Mouse (Mus musculus): ENCODE results near the gene Col6a2. TPM values are rescaled to one million over a fixed set of nuclear protein-coding genes. Genes with fewer than 3 reads are reported as not detected.

Col6a2 gene
- polyA plus RNA-seq, 1 experiment = 0.39 TPM

DNA sequence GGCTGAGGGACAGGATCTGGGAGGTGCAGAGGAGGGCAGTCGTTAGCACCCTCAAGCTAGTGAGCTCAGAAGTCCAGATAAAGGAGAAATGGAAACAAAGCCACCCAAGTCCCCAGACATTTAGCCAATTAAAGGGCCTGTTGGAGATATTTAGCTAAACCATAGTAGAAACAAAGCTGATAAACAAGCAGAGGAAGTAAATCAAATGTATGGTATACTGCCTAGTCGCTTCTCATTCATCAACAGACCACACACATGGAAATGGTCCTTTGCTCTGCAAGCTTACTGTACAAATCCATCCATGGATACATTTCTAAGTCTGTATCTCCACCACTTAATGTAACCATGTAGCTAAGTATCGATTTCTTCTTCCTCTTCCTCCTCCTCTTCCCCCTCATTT, 24.0 kb upstream of the Col6a2 start:
- TF ChIP-seq USF1 (IDR thresholded peaks at IDR 0.05; ENCODE audit: low read depth) (no peak), MAX (IDR thresholded peaks at IDR 0.05) (no peak)
- H3K4me3 ChIP-seq (ENCODE audit: insufficient read depth, poor library complexity, severe bottlenecking) = no peak overlapping the region
- no peak overlapping the region for H3ac ChIP-seq (ENCODE audit: control insufficient read depth, insufficient read length, low read depth)
- no peaks in the 10 kb centered on the region for H3K36me3 ChIP-seq (ENCODE audit: control insufficient read depth, insufficient read depth)
- no peaks in the 10 kb centered on the region for H3K27me3 ChIP-seq (ENCODE audit: control insufficient read depth, insufficient read depth, insufficient read length)
- H3K79me2 ChIP-seq (ENCODE audit: control insufficient read depth, insufficient read depth) = no peaks in the 10 kb centered on the region
- H3K79me3 ChIP-seq (ENCODE audit: low read depth) = no peaks in the 10 kb centered on the region

DNA sequence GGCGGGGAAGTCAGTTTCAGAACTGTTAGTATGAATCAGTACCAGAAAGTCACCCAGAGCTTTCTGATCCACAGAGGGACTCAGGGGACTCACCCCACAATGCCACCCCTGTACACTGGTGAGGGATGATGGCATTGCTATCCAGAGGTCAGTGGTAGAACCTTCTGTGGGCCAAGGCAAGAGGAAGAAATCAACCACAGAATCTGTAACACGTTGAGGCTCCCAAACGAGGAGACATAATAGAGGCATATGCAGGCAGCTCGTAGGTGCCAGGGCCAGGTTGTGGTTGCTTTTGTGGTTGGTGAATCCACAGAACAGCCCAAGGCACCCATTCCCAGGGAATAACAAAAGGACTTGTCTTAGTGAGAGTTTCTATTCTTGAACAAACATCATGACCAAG, 22.3 kb upstream of the Col6a2 start:
- Histone ChIP-seq H3K27me3 (ENCODE audit: control insufficient read depth, insufficient read depth, insufficient read length) (no peaks in the 10 kb centered on the region), H3K36me3 (ENCODE audit: control insufficient read depth, insufficient read depth) (no peaks in the 10 kb centered on the region), H3K79me3 (ENCODE audit: low read depth) (no peaks in the 10 kb centered on the region), H3K79me2 (ENCODE audit: control insufficient read depth, insufficient read depth) (no peaks in the 10 kb centered on the region), H3K4me3 (ENCODE audit: insufficient read depth, poor library complexity, severe bottlenecking) (no peak overlapping the region), H3ac (ENCODE audit: control insufficient read depth, insufficient read length, low read depth) (no peak overlapping the region)
- TF ChIP-seq CTCF (IDR thresholded peaks at IDR 0.05; ENCODE audit: control insufficient read depth, insufficient read depth, insufficient read length) (no peak), USF1 (IDR thresholded peaks at IDR 0.05; ENCODE audit: low read depth) (no peak), MYOD1 (IDR thresholded peaks at IDR 0.05; ENCODE audit: control insufficient read depth, insufficient read length, low read depth) (no peak), MYOG (IDR thresholded peaks at IDR 0.05; ENCODE audit: control insufficient read depth, extremely low read depth, insufficient read length) (no peak), MAX (IDR thresholded peaks at IDR 0.05) (no peak), FOSL1 (IDR thresholded peaks at IDR 0.05; ENCODE audit: insufficient read depth, low read length, poor library complexity, severe bottlenecking) (no peak), CEBPB (IDR thresholded peaks at IDR 0.05; ENCODE audit: low read depth) (no peak)

DNA sequence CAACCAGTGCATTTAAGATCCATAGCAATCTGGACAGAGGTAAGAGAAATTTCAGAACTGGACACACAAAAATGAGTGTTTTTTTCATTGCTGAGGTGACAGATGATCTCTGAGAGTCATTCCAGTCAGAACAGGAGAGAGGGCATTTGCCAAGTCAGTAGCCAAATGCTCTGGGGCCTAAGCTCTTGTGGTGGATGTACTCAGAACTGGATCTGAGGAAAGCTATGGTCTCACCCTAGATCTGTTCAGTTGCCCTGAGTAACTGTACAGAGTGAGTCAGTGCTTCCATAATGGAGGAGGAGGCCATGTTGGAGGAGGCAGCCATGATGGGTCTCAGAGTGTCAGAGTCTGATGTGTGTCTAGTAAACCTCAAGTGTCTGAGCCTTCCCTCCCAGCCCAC, 21.6 kb upstream of the Col6a2 start:
- no peaks in the 10 kb centered on the region for H3K79me2 ChIP-seq (ENCODE audit: control insufficient read depth, insufficient read depth)
- H3K79me3 ChIP-seq (ENCODE audit: low read depth) = no peaks in the 10 kb centered on the region
- TF ChIP-seq MYOD1 (IDR thresholded peaks at IDR 0.05; ENCODE audit: control insufficient read depth, insufficient read length, low read depth) (no peak), MYOG (IDR thresholded peaks at IDR 0.05; ENCODE audit: control insufficient read depth, extremely low read depth, insufficient read length) (no peak), USF1 (IDR thresholded peaks at IDR 0.05; ENCODE audit: low read depth) (no peak), CTCF (IDR thresholded peaks at IDR 0.05; ENCODE audit: control insufficient read depth, insufficient read depth, insufficient read length) (no peak), CEBPB (IDR thresholded peaks at IDR 0.05; ENCODE audit: low read depth) (no peak), MAX (IDR thresholded peaks at IDR 0.05) (no peak), FOSL1 (IDR thresholded peaks at IDR 0.05; ENCODE audit: insufficient read depth, low read length, poor library complexity, severe bottlenecking) (no peak)
- H3K36me3 ChIP-seq (ENCODE audit: control insufficient read depth, insufficient read depth) = no peaks in the 10 kb centered on the region
- H3ac ChIP-seq (ENCODE audit: control insufficient read depth, insufficient read length, low read depth) = no peak overlapping the region
- H3K27me3 ChIP-seq (ENCODE audit: control insufficient read depth, insufficient read depth, insufficient read length) = no peaks in the 10 kb centered on the region
- no peak overlapping the region for H3K4me3 ChIP-seq (ENCODE audit: insufficient read depth, poor library complexity, severe bottlenecking)

DNA sequence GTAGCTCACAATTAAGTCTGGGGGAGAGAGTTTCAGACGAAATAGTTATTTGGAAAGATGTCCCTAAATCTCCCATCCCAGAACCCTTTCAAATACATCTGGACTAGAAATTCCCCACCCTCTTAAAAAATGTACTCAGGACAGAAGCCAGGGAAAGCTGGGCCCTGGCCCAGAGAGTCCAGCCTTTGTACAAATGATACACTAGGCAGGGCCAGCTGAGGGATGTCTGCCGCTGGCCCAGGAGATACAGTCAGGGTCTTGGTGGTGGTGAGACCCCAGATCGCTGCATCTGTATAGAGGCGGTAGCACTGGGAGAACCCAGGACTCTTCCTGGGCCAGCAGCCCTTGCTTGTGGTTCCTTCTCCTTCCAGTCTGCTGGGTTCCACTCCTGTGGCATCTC, 20.6 kb upstream of the Col6a2 start:
- H3K79me2 ChIP-seq (ENCODE audit: control insufficient read depth, insufficient read depth) = no peaks in the 10 kb centered on the region
- H3K79me3 ChIP-seq (ENCODE audit: low read depth) = no peaks in the 10 kb centered on the region
- H3K36me3 ChIP-seq (ENCODE audit: control insufficient read depth, insufficient read depth) = no peaks in the 10 kb centered on the region
- H3ac ChIP-seq (ENCODE audit: control insufficient read depth, insufficient read length, low read depth) = no peak overlapping the region
- H3K27me3 ChIP-seq (ENCODE audit: control insufficient read depth, insufficient read depth, insufficient read length) = no peaks in the 10 kb centered on the region
- TF ChIP-seq MYOD1 (IDR thresholded peaks at IDR 0.05; ENCODE audit: control insufficient read depth, insufficient read length, low read depth) (no peak), MAX (IDR thresholded peaks at IDR 0.05) (no peak)
- H3K4me3 ChIP-seq (ENCODE audit: insufficient read depth, poor library complexity, severe bottlenecking) = no peak overlapping the region

DNA sequence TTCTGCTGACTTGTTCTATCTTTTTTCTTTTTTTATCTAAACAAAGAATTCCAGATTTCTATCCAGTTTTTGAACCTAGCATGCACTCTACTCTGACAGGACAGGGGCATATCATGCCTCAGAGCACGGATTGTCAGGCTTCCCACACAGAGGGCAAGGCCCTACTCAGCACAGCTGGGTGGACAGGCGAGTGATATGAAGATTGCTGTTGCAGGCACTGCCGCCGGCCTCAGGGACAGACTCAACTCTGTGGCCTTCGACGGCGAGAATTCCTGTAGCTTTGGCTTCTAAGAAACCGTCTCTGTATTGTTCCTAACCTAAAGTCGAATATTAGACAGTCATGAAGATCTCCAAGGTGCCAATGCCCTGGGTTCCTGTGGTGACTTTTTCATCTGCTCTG, 20.0 kb upstream of the Col6a2 start:
- no peaks in the 10 kb centered on the region for H3K79me2 ChIP-seq (ENCODE audit: control insufficient read depth, insufficient read depth)
- H3ac ChIP-seq (ENCODE audit: control insufficient read depth, insufficient read length, low read depth) = no peak overlapping the region
- no peak overlapping the region for H3K4me3 ChIP-seq (ENCODE audit: insufficient read depth, poor library complexity, severe bottlenecking)
- H3K27me3 ChIP-seq (ENCODE audit: control insufficient read depth, insufficient read depth, insufficient read length) = no peaks in the 10 kb centered on the region
- TF ChIP-seq CTCF (IDR thresholded peaks at IDR 0.05; ENCODE audit: control insufficient read depth, insufficient read depth, insufficient read length) = no peak
- no peak for TF ChIP-seq MYOG (IDR thresholded peaks at IDR 0.05; ENCODE audit: control insufficient read depth, extremely low read depth, insufficient read length)
- no peak for TF ChIP-seq MYOD1 (IDR thresholded peaks at IDR 0.05; ENCODE audit: control insufficient read depth, insufficient read length, low read depth)
- TF ChIP-seq MAX (IDR thresholded peaks at IDR 0.05) = no peak
- no peak for TF ChIP-seq FOSL1 (IDR thresholded peaks at IDR 0.05; ENCODE audit: insufficient read depth, low read length, poor library complexity, severe bottlenecking)
- no peak for TF ChIP-seq USF1 (IDR thresholded peaks at IDR 0.05; ENCODE audit: low read depth)
- TF ChIP-seq CEBPB (IDR thresholded peaks at IDR 0.05; ENCODE audit: low read depth) = no peak
- no peaks in the 10 kb centered on the region for H3K79me3 ChIP-seq (ENCODE audit: low read depth)
- no peaks in the 10 kb centered on the region for H3K36me3 ChIP-seq (ENCODE audit: control insufficient read depth, insufficient read depth)

DNA sequence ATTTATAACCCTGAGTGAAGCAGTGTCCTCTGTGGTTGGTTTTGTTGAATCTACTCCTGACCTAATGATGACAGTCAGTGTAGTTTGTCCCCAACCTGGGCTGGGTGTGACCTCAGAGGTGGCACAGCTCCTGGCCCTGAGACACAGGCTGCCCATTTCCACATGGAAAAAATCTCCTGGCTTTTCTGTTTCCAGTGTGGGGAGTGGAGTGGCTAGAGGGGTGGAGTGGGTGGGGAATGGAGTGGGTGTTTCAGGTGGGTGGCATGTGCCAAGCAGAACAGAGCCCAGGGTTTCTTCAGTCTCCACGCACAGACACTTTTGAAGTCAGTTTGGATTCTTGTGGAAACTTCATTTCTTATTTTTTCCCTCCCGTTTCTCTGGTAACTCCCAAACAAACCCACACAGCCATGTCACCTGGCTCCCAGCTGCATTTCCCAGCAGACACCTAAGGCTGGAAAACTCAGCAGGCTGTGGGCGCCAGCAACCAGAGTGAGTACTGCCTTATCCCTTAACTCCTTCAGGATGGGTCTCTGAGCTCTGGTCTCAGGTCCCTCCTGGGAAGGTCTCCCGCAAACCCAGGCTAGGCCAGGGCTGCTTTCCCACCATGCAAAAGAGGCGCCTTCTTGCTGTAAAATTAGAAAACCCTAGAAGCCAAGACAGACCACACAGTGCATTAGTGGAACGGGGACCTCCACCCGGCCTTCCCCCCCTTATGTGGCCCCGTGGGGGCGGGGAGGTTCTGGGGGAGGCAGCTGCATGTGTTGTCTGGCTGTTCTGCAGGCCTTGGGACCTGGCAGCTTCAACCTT, 19.4 kb upstream of the Col6a2 start:
- Histone ChIP-seq H3K4me3 (ENCODE audit: insufficient read depth, poor library complexity, severe bottlenecking) (no peak overlapping the region), H3K79me3 (ENCODE audit: low read depth) (no peaks in the 10 kb centered on the region), H3K27me3 (ENCODE audit: control insufficient read depth, insufficient read depth, insufficient read length) (no peaks in the 10 kb centered on the region), H3K79me2 (ENCODE audit: control insufficient read depth, insufficient read depth) (no peaks in the 10 kb centered on the region), H3K36me3 (ENCODE audit: control insufficient read depth, insufficient read depth) (no peaks in the 10 kb centered on the region), H3ac (ENCODE audit: control insufficient read depth, insufficient read length, low read depth) (no peak overlapping the region)
- TF ChIP-seq MYOD1 (IDR thresholded peaks at IDR 0.05; ENCODE audit: control insufficient read depth, insufficient read length, low read depth) (no peak), CEBPB (IDR thresholded peaks at IDR 0.05; ENCODE audit: low read depth) (no peak), MYOG (IDR thresholded peaks at IDR 0.05; ENCODE audit: control insufficient read depth, extremely low read depth, insufficient read length) (no peak), USF1 (IDR thresholded peaks at IDR 0.05; ENCODE audit: low read depth) (no peak), CTCF (IDR thresholded peaks at IDR 0.05; ENCODE audit: control insufficient read depth, insufficient read depth, insufficient read length) (no peak), MAX (IDR thresholded peaks at IDR 0.05) (no peak), FOSL1 (IDR thresholded peaks at IDR 0.05; ENCODE audit: insufficient read depth, low read length, poor library complexity, severe bottlenecking) (no peak)

Data from C2C12 (cell line).